Mouse (Mus musculus) stomach, embryonic 15.5 days (tissue): ENCODE measurements at regions not wholly inside any gene's neighbourhood (a gene's known extent, or its start where the extent isn't known, plus 50 kb on each side); places are given as distances from the start of the nearest gene placed in this dataset.

Source experiments
- ATAC-seq: fragments of 200-750 bp; cut with Nextera tagmentation; 2 replicates; pipeline ENCODE4 v1.8.0; 2017; ENCODE audit warnings: low read depth, moderate number of reproducible peaks, moderate TSS enrichment; ENCODE audit not compliant: insufficient read depth, low FRiP score
- H3K27ac ChIP-seq: fragments of 300-500 bp; sonication (generic); 2 replicates; pipeline ENCODE4 v1.5.1; 2015; ENCODE audit warnings: mild to moderate bottlenecking, inconsistent platforms
- H3K27me3 ChIP-seq: fragments of 300-500 bp; sonication (generic); replicated peaks from 2 replicates; pipeline ENCODE4 v1.6.1; 2015; ENCODE audit warnings: inconsistent platforms
- H3K36me3 ChIP-seq: fragments of 300-500 bp; sonication (generic); 2 replicates; pipeline ENCODE4 v1.6.1; 2015; ENCODE audit warnings: inconsistent platforms
- H3K4me1 ChIP-seq: fragments of 300-500 bp; sonication (generic); 2 replicates; pipeline ENCODE4 v1.6.1; 2015; ENCODE audit warnings: inconsistent platforms
- H3K4me2 ChIP-seq: fragments of 300-500 bp; sonication (generic); 2 replicates; pipeline ENCODE4 v1.6.1; 2015; ENCODE audit warnings: mild to moderate bottlenecking, inconsistent platforms
- H3K4me3 ChIP-seq: fragments of 300-500 bp; sonication (generic); replicated peaks from 2 replicates; pipeline ENCODE4 v1.5.1; 2015; ENCODE audit warnings: inconsistent platforms
- H3K9ac ChIP-seq: fragments of 300-500 bp; sonication (generic); 2 replicates; pipeline ENCODE4 v1.6.1; 2015; ENCODE audit warnings: inconsistent platforms
- H3K9me3 ChIP-seq: fragments of 300-500 bp; sonication (generic); 2 replicates; pipeline ENCODE4 v1.6.1; 2016; ENCODE audit warnings: inconsistent platforms
- WGBS: fragments of 180-500 bp; shearing (Covaris S2); methylation state at CpG from one replicate; pipeline ENCODE4 v1.1.7; 2015; 5-methylcytosine and 5-hydroxymethylcytosine counted together

- no peaks in the 10 kb centered on the region for H3K9me3 ChIP-seq
- no peak overlapping the region for H3K9ac ChIP-seq
- peaks cover 9% of the 10 kb centered on the region; the same call in 1 of the 2 replicates for H3K4me1 ChIP-seq
- H3K4me2 ChIP-seq, result no peak overlapping the region
- no peak for ATAC-seq
- 69% methylated on average over 4 of the region's 4 CpGs for WGBS
- no peaks in the 10 kb centered on the region for H3K27me3 ChIP-seq
- H3K36me3 ChIP-seq, result no peaks in the 10 kb centered on the region
- no peak overlapping the region for H3K4me3 ChIP-seq
- H3K27ac ChIP-seq, result no peak overlapping the region
Measured at GRCm38 (mm10) chr6:148599473-148599872, 155.3 kb upstream of the Tmtc1 start.

DNA sequence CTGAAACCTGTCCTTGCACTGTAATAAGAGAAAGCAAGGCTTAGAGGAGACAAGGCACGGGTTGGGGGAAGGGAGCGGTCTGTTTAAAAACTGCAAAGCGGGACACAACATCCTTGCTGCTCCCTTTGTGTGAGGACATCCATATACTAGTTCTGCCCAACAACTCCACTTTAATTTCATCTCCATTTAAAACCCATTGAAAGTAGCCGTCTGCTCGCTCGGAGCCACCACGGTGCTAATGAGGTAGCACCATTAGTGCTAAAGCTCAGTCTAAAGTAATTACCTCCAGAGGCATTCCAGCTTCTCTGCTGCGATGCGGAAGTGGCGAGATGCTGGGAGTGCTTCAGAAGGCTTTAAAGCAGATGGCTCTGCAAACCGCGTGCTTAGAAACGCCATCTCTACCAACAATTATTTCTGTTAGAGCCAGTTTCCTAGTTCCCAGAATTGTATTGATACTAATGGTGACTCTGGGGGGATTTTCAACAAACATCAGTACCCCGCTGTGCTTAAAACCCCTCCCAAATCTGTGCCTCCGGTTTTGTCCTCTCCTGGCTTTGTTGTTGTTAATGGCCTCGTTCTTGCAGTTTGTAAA lies 154.7 kb upstream of the Tmtc1 start:
- Histone ChIP-seq H3K9ac (no peak overlapping the region), H3K4me3 (no peak overlapping the region; the same call in 1 of the 2 replicates), H3K9me3 (no peaks in the 10 kb centered on the region), H3K27ac (no peak overlapping the region), H3K27me3 (no peaks in the 10 kb centered on the region), H3K36me3 (no peaks in the 10 kb centered on the region), H3K4me1 (peaks cover 9% of the 10 kb centered on the region; the same call in 1 of the 2 replicates), H3K4me2 (peak overlapping the region; percentile 43)
- ATAC-seq, result no peak
- 14% methylated on average over 16 of the region's 16 CpGs for WGBS

DNA sequence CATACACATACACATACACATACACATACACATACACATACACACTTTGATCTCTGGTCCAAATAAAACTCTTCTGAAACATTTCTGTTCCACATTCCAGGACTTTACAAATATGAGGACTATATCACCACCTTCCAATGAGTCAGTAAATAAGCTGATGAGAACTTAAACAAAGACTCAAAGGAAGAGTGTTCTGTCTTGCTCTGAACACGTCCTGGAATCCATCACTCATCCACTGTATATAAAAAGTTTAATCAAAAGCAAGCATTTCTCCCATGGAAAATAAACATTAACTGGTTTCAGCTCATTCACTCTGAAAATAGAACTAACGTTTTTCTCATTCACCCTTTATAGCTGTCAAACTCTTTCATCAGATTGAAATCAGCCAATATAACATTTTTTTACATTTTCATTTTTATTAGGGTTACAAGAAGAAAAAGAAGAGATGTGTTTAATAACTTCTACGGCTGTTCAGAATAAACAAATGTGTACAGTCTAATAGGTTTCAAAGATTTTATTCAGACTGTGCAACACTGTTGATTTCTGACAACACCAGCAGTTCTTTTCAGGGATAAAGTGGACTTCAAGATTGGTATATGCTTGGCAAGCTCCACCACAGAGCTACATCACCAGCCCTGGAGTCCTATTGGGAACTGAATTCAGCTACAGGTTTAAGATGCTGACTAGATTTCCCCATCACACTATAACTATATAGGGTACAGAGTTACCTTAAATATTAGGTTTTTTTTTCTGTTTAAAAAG lies 151.0 kb upstream of the Tmtc1 start:
- H3K27me3 ChIP-seq, result no peaks in the 10 kb centered on the region
- no peaks in the 10 kb centered on the region for H3K36me3 ChIP-seq
- no peak for ATAC-seq
- peaks cover 9% of the 10 kb centered on the region; the same call in 1 of the 2 replicates for H3K4me1 ChIP-seq
- H3K27ac ChIP-seq, result no peak overlapping the region
- no peak overlapping the region for H3K4me3 ChIP-seq
- 36% methylated on average over 3 of the region's 3 CpGs for WGBS
- H3K9ac ChIP-seq, result no peak overlapping the region
- no peaks in the 10 kb centered on the region for H3K9me3 ChIP-seq
- H3K4me2 ChIP-seq, result no peak overlapping the region

DNA sequence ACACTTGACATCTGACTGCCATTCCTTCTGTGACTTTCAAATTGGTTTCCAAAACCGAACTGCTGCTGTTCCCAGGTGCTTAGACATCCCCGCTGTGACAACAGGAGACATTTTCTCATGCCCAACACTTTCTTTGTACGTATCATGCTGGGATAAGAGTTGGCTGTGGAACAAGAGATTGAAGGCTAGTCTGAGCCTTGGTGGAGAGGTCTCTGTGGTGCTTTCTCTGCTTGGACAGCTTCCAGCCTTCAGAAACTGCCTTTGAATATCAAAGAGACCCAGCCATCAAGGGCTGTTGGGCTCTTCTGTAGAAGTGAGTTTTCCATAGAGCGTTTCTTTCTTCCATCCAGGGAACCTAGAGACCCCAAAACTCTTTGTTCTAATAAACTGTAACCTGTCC lies 144.8 kb upstream of the Tmtc1 start:
- ATAC-seq, result no peak
- no peaks in the 10 kb centered on the region for H3K27me3 ChIP-seq
- no peak overlapping the region for H3K4me3 ChIP-seq
- no peak overlapping the region for H3K27ac ChIP-seq
- H3K36me3 ChIP-seq, result no peaks in the 10 kb centered on the region
- no peaks in the 10 kb centered on the region for H3K4me1 ChIP-seq
- H3K4me2 ChIP-seq, result no peak overlapping the region
- 82% methylated on average over 4 of the region's 4 CpGs for WGBS
- H3K9ac ChIP-seq, result no peak overlapping the region
- H3K9me3 ChIP-seq, result no peaks in the 10 kb centered on the region

DNA sequence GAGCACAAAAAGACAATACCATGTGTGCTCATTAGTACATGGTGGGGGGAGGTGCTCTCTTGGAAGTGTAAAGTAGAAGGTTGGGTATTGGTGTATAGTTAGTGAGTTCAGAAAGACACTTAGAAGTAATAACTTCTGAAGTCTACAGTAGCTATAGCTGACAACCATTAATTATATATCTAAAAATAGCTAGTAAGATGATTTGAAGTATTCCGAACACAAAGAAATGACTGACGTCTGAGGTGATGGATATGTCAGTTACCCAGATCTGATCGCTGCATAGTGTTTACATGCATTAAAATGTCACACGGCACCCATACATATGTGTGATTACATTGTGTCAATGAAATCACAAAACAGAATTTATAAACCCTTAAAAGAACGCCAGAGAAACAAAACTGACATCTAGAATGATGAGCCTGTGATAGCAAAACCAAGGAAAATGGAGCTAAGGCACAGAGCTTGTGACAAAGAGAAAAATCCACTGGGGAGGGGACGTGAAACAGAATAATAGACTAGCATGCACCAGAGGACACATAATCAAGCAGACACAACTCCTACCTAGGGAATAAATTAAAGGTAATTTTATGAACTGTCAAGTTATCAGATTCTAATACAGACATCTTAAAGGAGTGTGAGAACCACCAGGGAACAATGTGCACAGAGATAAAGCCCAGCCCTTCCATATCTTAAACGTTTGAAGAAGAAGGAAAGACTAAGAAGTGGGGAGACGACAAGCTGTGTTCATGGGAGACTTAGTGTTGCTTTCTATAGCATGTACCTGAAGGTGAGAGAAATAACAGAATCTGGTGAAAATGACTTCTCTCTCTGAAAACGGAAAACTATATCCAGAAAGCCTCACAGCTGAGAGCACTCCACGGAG lies 142.5 kb upstream of the Tmtc1 start:
- WGBS, result 69% methylated on average over 10 of the region's 10 CpGs

DNA sequence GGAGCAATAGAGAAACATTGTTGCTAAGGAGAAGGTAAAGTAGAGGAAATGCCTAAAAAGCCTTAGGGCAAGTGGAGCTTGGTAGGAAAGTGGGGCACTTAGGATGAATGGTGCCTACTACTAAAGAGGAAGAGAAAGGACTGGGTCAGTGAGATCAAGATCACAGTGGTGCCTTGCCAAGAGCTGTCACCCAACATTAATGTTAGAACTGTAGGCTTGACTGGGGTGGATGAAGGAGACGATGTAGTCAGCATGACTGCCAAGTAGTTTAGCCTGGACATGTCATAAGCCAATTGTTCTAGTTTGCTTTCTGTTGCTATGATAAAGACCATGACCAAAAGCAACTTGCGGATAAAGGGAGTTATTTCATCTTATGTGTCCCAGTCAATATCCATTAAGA lies 139.9 kb upstream of the Tmtc1 start:
- ATAC-seq, result no peak
- H3K4me1 ChIP-seq, result no peaks in the 10 kb centered on the region
- H3K9me3 ChIP-seq, result no peaks in the 10 kb centered on the region
- no peak overlapping the region for H3K4me3 ChIP-seq
- H3K27ac ChIP-seq, result no peak overlapping the region
- H3K36me3 ChIP-seq, result no peaks in the 10 kb centered on the region
- H3K9ac ChIP-seq, result no peak overlapping the region
- no peak overlapping the region for H3K4me2 ChIP-seq
- whole genome bisulfite sequencing, result 89% methylated on average over 2 of the region's 2 CpGs
- H3K27me3 ChIP-seq, result no peaks in the 10 kb centered on the region

More for the DNA sequence above, 142.5 kb upstream of the Tmtc1 start:
- no peak for ATAC-seq
- Histone ChIP-seq H3K27me3 (no peaks in the 10 kb centered on the region), H3K9me3 (no peaks in the 10 kb centered on the region), H3K36me3 (no peaks in the 10 kb centered on the region), H3K9ac (no peak overlapping the region), H3K4me3 (no peak overlapping the region), H3K27ac (no peak overlapping the region), H3K4me1 (no peaks in the 10 kb centered on the region), H3K4me2 (no peak overlapping the region)

- no peak overlapping the region for H3K9ac ChIP-seq
- H3K27ac ChIP-seq, result no peak overlapping the region
- no peak for ATAC-seq
- no peaks in the 10 kb centered on the region for H3K9me3 ChIP-seq
- H3K4me2 ChIP-seq, result no peak overlapping the region
- no peaks in the 10 kb centered on the region for H3K4me1 ChIP-seq
- H3K27me3 ChIP-seq, result no peaks in the 10 kb centered on the region
- WGBS, result 45% methylated on average over 3 of the region's 3 CpGs
- H3K36me3 ChIP-seq, result no peaks in the 10 kb centered on the region
- H3K4me3 ChIP-seq, result no peak overlapping the region
Measured at GRCm38 (mm10) chr6:148578281-148578680, 134.1 kb upstream of the Tmtc1 start.

DNA sequence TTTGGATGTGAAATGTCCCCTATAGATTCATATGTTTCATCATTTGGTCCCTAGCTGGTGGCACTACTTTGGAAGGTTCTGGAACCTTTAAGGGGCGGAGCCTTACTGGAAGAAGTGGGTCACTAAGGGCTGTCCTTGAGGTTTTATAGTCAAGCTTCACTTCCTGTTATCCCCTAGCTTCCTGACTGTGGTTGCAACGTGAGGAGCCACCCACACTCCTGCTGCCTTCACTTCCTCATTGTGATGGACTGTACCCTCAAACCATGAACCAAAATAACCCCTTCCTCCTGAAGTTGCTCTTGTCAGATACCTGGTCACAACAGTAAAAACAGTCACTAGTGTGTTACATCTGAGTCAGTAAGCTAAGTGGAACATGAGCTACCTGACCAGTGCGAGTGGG lies 133.5 kb upstream of the Tmtc1 start:
- no peak for ATAC-seq
- H3K27me3 ChIP-seq, result no peaks in the 10 kb centered on the region
- no peak overlapping the region for H3K4me2 ChIP-seq
- no peaks in the 10 kb centered on the region for H3K4me1 ChIP-seq
- H3K4me3 ChIP-seq, result no peak overlapping the region
- H3K9me3 ChIP-seq, result no peaks in the 10 kb centered on the region
- H3K9ac ChIP-seq, result no peak overlapping the region
- 77% methylated on average over 3 of the region's 3 CpGs for WGBS
- no peaks in the 10 kb centered on the region for H3K36me3 ChIP-seq
- no peak overlapping the region for H3K27ac ChIP-seq

DNA sequence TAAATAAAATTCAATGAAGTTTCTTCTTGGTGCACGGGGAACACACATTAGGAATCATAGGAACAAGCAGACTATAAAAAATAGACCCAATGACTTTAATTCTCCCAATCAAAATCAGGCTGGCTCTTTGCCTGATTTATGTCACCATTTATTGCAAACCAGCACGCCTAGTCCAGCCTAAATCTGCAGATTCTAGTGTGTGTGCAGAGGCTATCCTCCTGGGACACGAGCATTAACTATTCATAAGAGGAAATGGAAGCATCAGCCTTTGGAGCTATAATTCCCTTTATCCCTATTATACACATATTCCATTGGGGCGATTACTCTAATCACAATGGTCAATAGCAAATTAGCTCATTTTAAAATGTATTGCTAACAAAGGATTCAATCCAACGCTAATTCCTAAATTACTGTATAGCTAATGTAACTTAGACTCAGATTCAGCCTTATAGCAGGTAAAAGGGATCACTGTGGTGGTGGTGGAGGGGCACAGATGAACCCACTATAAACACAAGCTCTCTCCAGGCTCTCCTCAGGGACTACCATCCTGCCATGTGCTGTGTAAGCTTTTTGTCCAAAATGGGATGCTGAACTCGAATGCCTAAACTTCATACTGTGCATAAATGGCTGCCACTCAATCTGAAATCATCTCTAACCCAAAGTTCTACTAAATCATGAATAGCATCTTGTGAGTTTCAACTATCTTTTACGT lies 130.7 kb upstream of the Tmtc1 start:
- Histone ChIP-seq H3K27me3 (no peaks in the 10 kb centered on the region), H3K4me1 (no peaks in the 10 kb centered on the region), H3K27ac (no peak overlapping the region), H3K4me2 (no peak overlapping the region), H3K36me3 (no peaks in the 10 kb centered on the region), H3K9me3 (no peaks in the 10 kb centered on the region), H3K9ac (no peak overlapping the region), H3K4me3 (no peak overlapping the region)
- ATAC-seq, result no peak
- WGBS, result 84% methylated on average over 7 of the region's 7 CpGs

- H3K4me1 ChIP-seq, result no peaks in the 10 kb centered on the region
- no peak overlapping the region for H3K9ac ChIP-seq
- 69% methylated on average over 5 of the region's 5 CpGs for WGBS
- H3K9me3 ChIP-seq, result no peaks in the 10 kb centered on the region
- no peak overlapping the region for H3K27ac ChIP-seq
- no peaks in the 10 kb centered on the region for H3K36me3 ChIP-seq
- ATAC-seq, result no peak
- no peak overlapping the region for H3K4me2 ChIP-seq
- no peaks in the 10 kb centered on the region for H3K27me3 ChIP-seq
- no peak overlapping the region for H3K4me3 ChIP-seq
Measured at GRCm38 (mm10) chr6:148572201-148572600, 128.0 kb upstream of the Tmtc1 start.

DNA sequence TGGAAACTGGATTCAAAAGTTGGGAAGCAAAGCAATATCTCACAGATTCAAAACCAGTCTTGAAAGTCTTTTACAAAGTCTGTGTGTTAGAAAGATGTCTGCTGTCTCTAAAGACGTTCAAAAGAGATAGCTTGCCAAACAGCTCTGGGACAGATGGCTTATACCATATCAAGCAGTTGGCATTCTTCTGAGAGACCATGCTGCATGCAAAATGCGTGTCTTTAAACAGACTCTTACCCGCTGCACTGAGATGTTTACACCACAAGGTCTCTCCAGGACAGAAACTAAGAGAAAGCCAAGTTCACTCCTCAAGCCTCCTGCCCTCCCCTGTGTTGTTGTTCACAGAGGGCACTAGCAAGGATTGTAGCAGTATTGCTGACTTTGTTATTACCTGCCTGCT lies 127.5 kb upstream of the Tmtc1 start:
- Histone ChIP-seq H3K4me1 (no peaks in the 10 kb centered on the region), H3K36me3 (no peaks in the 10 kb centered on the region), H3K27ac (no peak overlapping the region), H3K27me3 (no peaks in the 10 kb centered on the region), H3K9ac (no peak overlapping the region), H3K4me2 (no peak overlapping the region), H3K9me3 (no peaks in the 10 kb centered on the region), H3K4me3 (no peak overlapping the region)
- WGBS, result 38% methylated on average over 3 of the region's 3 CpGs
- ATAC-seq, result no peak
